Mouse (Mus musculus) ovary, postnatal 14 days (tissue): ENCODE data around the gene Pramef12.
A peak's percentile ranks its signal among the peaks of the same experiment; 100 is the strongest.
"Not testable (repeated sequence)": the region's sequence is repeated elsewhere in the genome, so short reads cannot be mapped to it uniquely, and the experiment has no call there.

ENCODE experiments used
- DNase-seq: peaks from one replicate; pipeline ENCODE4 v3.0.0; 2022; ENCODE audit warnings: low spot score

The Pramef12 gene

GRCm38 (mm10) chr4:144408290-144408689 is at the start of gene Pramef12:
Pramef12 (minus strand) TSS chr4:144408464.
- no peak for DNase-seq

GRCm38 (mm10) chr4:144453217-144453616 is 45.0 kb upstream of the Pramef12 start, which contains the start of gene Gm9944:
Gm9944 (minus strand) TSS chr4:144453317.
- DNase-seq, result no peak

GRCm38 (mm10) chr4:144448546-144448945 is 40.3 kb upstream of the Pramef12 start:
- no peak for DNase-seq

GRCm38 (mm10) chr4:144441582-144441981 is 33.3 kb upstream of the Pramef12 start:
- DNase-seq, result no peak

- DNase-seq, result no peak
Measured at GRCm38 (mm10) chr4:144441095-144441494, 32.8 kb upstream of the Pramef12 start.

- DNase-seq, result no peak
Measured at GRCm38 (mm10) chr4:144438672-144439071, 30.4 kb upstream of the Pramef12 start, which contains the start of gene 1700012P22Rik. 1700012P22Rik (minus strand) TSS chr4:144438772.

- no peak for DNase-seq
Measured at GRCm38 (mm10) chr4:144433216-144433615, 25.0 kb upstream of the Pramef12 start.

GRCm38 (mm10) chr4:144430723-144431122 is 22.5 kb upstream of the Pramef12 start:
- no peak for DNase-seq

- peak; percentile 27 for DNase-seq
Measured at GRCm38 (mm10) chr4:144428868-144429267, 20.6 kb upstream of the Pramef12 start.

- no peak for DNase-seq
Measured at GRCm38 (mm10) chr4:144424590-144424989, 16.3 kb upstream of the Pramef12 start.

- DNase-seq, result no peak
Measured at GRCm38 (mm10) chr4:144420644-144421043, 12.4 kb upstream of the Pramef12 start.

GRCm38 (mm10) chr4:144406261-144406660 is 2.0 kb downstream of the Pramef12 start:
- DNase-seq, result no peak

- peak; percentile 27 for DNase-seq
Measured at GRCm38 (mm10) chr4:144404456-144405086, 3.7 kb downstream of the Pramef12 start.

- DNase-seq, result no peak
Measured at GRCm38 (mm10) chr4:144402712-144403111, 5.6 kb downstream of the Pramef12 start.

GRCm38 (mm10) chr4:144396316-144396715 is 11.9 kb downstream of the Pramef12 start:
- no peak for DNase-seq

GRCm38 (mm10) chr4:144377911-144378310 is 30.4 kb downstream of the Pramef12 start, which contains the start of gene Pramef20:
Pramef20 (minus strand) TSS chr4:144377933.
- DNase-seq, result no peak

GRCm38 (mm10) chr4:144357642-144358041 is 50.6 kb downstream of the Pramef12 start, which contains the start of gene Gm13119:
Gm13119 (plus strand) TSS chr4:144357942.
- not testable (repeated sequence) for DNase-seq
